Mouse (Mus musculus) fat pad, adult 2 months (tissue): Measurements from ENCODE around the gene Stx5a.
A peak's percentile ranks its signal among the peaks of the same experiment; 100 is the strongest.

Source experiments
- DNase-seq: peaks from one replicate; pipeline ENCODE4 v3.0.0-alpha.2; 2011; ENCODE audit warnings: low read depth, low spot score; ENCODE audit errors: extremely low read depth

Gene Stx5a

GRCm38 (mm10) chr19:8790171-8790570 is 49.0 kb downstream of the Stx5a start:
- no peak for DNase-seq

- DNase-seq = peak; percentile 62
Measured at GRCm38 (mm10) chr19:8798264-8798946, 57.2 kb downstream of the Stx5a start, which contains the start of gene Polr2g. Gene Polr2g, minus strand, starts transcription at chr19:8798577.

GRCm38 (mm10) chr19:8798947-8799315 is 57.7 kb downstream of the Stx5a start:
- DNase-seq = no peak

GRCm38 (mm10) chr19:8802130-8802821 is 61.1 kb downstream of the Stx5a start, which contains the start of gene Zbtb3:
Gene Zbtb3, plus strand, starts transcription at chr19:8802555.
- DNase-seq = peak; percentile 91

- DNase-seq = no peak
Measured at GRCm38 (mm10) chr19:8803204-8803780, 62.1 kb downstream of the Stx5a start.

GRCm38 (mm10) chr19:8803879-8804660 is 62.9 kb downstream of the Stx5a start:
- DNase-seq = no peak
